Mouse (Mus musculus) frontal cortex, postnatal 14 days (tissue): ENCODE results near the gene Qrfp.

Source experiments
- DNase-seq, 2 experiments: peaks; one replicate each; pipeline ENCODE4 v3.0.0; 2022; ENCODE audit warnings: low spot score in 2 of 2

Gene Qrfp

DNA sequence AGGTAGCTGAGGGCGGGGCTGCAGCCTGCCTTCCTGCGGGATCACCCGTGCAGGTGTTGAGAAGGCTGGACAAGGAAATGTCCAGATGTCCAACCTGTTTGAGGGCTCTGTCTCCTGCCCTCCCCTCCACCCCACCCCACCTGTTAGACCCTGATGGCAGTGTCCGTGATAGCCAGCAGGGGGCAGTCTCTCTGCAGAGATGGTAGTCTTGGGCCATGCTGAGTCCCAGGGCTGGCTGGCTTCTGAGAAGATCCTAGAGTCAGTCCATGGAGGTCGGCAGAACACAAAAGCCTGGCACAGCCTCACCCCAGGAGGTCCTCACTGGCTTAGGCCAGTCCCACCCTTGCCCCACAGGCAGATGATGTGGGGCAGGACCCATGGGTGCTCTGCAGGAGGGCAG lies 5.0 kb upstream of the Qrfp start:
- DNase-seq, result peak in 1 of 2 experiments; percentile 48

DNA sequence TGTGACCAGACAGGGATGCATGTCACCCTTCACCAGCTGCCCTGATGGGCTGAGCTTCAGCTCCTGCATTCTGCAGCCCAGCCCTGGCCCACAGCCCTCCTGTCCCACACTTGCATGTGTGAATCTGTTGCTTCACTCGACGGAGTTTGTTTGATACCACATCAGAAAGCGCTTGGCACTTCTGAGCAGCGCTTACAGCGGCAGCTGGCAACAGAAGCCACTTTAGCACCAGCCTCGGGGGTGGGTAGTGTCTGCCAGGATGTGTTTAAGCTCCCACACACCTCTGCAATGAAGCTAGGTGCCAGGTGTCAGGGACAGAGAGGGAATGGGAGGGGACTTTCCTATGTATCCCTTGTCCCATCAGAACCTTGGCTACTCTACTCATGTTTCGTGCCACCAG lies 4.3 kb upstream of the Qrfp start:
- DNase-seq, result peak in 1 of 2 experiments; percentile 36

DNA sequence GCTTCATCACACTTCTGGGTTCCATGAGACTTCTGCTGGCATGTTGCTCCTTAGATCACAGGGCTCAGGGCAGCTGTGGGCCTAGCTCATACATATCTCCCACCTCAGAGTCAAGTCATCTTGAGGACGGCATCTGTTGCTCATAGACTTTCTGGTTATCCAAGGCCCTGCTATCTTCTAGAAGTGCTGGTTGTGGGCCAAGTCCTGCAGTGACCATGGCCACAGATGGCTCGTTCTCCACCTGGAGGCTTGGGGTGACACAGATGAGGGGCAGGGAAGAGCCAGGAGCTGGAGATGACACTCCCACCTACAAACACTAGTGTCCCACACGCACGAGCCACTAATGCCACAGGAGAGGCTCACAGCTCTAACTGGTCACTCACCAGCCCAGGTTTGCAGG lies 3.3 kb upstream of the Qrfp start:
- DNase-seq, result no peak

DNA sequence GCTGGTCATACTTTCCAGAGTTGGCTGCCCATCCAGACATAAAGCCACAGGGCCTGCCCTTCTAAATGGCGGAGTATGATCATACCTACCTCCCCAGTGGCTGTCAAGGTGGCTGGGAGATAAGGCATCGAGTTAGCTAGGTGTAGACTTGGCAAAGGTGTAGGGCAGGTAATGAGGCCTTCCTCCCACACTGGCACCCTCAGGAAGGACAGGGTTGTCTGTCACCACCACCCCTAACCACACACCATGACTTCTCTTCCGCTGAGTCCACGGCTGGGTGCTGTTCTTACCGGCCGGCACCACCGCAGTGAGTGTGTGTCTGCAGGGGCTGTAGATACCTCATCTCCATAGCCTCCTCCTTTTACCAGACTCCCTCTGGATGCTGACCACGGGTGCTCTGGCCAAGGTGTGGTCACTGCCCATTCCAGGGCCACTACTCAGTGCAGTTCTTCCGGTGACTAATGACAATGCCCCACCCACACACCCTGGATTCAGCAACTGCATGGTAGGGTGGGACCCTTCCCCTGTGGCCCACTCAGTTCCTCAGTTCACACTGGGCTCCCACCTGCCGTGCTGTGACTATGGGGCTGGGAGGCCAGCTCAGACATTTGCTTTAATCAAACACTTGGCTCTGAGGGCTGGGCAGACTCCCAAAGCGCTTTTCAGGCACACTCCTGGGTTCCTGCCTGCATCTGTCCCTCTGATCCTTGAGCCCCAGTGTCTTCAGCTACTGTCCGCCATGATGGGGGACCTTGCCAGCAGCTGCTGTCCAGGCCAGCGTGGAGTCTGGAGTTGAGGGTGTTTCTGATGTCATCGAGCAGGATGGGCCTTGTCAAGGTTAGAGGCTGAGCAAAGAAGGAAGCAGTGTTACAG lies 942 bp upstream of the Qrfp start:
- no peak for DNase-seq

DNA sequence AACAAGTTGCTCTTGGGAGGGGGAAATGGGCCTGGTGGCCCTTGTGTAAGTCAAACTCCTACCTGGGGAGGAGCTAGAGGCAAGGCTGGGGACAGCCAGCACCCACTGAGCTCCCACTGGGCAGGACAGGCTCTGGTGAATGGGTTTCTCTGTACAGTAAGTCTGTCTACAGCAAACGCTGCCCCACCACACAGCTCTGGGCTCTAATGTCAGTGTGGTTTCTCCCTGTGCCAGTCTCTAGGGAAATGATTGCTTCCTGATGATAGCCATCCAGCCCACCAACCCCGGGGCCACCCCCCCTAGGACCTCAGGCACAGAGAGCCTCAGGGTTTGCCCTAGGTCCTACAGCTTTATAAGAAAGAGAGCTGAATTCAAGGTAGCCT lies 1.0 kb downstream of the Qrfp start:
- no peak for DNase-seq

DNA sequence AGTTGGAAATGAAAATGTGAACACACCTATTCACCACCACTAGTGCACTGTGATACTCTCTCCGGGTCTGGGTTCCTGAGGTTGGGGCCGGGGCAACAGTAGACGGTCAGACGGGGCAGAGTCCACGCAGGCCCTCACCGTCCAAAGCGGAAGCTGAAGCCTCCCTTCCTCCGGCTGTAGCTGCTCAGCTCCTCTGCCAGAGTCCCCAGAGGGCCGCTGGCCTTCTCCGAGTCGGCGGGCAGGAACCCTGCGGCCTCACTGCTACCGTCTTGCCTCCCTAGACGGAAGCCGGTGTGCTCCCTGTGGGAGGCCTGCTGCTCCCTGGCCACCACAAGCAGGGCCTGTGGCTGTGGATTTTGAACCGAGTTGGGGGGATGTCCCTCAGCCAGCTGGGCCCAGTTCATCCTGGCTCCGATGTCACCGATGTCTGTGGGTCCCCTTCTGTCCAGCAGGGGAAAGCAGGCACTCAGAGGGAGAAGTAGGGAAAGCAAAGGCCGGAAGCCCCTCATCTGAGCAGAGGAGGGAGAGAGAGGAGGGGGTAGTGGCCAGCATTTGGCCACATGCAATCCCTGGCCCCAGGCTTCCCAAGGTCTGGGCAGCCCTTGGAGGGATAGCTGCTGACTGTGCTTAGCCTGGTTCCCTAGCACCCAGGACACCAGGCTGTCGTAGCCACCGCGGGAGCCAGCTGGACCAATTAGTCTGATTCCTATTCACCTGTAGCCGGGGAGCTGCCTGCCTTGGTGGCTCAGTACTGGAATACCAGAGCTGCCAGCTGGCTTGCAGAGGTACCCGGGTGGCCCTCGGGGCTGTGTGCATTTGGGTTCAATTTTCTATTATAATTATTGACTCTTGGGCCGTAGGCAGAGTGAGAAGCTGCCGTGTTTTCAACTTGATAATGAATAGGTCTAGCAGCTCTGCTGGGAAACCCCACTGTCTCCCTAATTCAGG lies 1.7 kb downstream of the Qrfp start:
- DNase-seq, result no peak

DNA sequence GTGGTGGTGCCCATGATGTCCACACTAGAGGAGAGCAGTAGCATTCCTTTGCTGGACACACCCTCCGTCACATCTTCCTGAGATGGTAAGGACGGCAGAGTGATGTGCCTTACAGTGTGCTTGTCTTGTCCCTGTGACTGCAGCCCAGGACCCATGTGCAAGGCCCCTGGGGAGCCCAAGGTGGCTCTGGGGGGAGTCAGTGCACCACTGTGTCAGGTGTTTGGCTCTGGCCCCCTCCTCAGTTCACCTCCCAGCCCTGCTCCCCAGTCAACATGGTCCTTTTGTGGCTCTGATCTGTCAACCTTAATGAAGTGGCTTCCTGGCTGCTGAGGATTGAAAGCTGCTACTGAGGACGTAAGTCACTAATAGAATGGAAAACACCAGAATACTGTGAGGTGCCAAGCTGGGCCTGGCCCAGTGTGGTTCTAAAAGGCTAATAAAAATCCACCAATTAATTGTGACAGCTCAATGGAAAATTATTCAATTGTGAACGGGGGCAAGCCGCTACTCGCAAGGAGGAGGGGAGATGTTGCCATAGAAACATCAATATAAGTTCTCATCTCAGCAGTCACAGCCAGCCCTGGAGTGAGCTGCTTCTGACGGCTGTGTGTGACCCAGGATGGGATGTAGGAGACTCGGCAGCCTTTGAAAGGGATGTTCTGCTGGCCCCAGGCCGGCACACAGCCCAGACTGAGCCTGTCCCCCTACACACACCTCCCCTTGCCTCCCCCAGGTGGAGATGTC lies 3.6 kb downstream of the Qrfp start:
- no peak for DNase-seq

DNA sequence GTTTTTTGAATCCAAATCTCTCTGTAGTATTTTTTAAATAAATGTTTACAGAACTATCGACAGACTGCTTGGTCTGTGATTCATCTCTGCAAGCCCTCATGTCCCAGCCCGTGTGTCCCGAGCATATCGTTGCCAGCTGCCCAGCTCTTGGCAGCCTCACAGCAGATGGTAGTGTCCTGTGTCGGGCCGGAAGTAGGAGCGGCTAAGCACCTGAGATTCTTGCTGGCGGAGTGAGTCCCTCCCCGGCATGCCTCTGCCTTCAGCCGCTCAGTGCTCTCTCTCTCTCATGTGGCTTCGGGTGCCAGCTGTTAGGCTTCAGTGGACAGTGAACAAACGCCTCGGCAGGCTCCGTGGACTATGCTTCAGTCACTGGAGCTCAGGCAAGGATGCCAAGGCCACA lies 6.9 kb downstream of the Qrfp start:
- no peak for DNase-seq

DNA sequence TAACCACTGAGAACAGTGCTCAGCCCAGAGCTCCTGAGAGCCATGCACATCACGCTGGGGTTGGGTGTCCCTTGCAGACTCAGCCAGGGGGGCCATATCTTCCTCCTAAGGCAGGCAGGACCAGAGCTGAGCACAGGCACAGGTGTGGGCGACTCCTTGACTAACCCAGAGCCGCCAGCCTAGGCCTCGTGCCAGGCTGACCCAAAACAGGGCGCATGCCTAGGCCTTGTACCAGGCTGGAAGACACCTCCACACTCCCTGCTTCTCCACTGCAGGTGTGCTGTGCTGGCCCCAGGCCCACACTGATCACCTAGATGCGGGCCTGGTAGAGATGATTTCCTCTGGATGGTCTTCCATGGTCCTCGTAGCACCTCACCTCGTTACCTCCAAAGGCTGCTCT lies 7.6 kb downstream of the Qrfp start:
- no peak for DNase-seq

DNA sequence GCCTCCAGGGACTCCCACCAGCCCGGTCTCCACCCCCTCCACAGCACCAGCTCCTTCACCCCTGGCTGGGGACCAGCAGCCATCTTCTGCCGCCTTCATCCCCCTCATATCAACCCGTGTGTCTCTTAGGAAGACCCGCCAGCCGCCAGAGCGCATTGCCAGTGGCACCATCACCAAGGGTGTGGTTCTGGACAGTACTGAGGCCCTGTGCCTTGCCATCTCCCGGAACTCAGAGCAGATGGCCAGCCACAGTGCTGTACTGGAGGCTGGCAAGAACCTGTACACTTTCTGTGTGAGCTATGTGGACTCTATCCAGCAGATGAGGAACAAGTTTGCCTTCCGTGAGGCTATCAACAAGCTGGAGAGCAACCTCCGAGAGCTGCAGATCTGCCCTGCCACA lies 9.0 kb downstream of the Qrfp start:
- no peak for DNase-seq

DNA sequence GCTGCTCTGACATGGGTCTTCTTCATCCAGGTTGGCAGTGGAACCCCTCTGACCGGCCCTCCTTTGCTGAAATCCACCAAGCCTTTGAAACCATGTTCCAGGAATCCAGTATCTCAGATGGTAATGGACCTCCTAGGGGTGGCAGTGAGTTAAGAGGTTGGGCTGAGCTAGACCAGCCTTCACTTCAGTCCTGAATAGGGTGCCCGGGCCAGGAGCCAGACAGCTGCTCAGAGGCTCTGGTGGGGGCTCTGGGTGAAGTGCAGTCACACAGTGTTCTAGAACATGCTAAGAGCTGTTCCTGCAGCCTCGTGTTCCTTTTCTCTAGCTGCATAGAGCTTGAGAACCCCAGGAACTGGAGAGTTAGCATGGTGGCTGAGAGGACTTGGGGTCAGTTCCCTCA lies 13.4 kb downstream of the Qrfp start:
- no peak for DNase-seq

DNA sequence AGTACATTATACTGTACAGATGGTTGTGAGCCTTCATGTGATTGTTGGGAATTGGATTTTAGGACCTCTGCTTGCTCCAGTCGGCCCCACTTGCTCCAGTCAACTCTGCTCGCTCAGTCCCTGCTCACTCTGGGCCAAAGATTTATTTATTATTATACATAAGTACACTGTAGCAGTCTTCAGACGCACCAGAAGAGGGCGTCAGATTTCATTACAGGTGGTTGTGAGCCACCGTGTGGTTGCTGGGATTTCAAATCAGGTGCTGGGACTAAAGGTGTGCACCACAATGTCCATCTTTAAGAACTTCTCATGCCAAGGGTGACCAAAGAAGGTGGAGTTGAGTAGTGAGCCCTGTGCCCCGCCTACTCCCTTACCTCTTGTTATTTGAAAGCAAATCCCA lies 17.8 kb downstream of the Qrfp start:
- no peak for DNase-seq

DNA sequence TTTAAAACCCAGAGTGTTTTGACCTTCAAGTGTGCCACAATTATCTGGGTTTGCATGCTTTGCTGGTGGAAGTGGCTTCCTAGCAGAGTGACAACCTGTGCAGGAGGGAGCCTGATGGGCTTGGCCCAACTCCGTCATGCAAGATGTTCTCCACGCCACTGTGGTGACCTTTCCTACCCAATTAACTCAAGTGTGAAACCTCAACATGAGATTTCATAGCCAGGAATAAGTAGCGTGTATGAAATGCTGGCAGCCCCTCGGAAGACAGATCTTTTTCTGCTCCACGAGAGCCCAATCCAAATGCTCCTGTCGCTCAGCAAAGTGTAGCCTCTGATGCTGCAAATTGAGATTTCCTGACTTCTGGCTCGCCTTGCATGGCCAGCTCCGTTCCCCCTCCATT lies 19.1 kb downstream of the Qrfp start:
- DNase-seq, result no peak

DNA sequence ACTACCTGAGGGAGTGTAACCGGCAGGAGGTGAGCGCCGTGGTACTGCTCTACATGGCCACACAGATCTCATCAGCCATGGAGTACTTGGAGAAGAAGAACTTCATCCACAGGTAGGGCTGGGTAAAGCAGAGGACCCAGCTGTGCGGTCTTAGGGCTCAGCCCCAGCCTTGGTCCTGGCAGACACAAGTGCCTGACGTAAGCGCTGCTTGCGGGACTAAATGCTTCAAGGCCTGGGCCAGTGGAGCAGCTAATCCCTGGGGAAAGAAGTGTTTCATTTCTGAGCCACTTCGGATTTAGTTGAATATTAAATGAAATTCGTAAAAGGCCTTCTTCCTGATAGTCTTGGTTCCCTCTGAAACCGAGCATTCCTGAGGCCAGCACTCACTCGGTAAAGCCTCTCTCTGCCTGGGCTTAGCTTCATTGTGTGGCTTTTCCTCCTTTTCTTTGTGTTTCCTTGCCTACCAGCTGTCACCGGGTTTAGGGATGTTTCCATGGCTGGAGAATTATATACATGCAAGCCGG lies 19.6 kb downstream of the Qrfp start:
- DNase-seq, result no peak

DNA sequence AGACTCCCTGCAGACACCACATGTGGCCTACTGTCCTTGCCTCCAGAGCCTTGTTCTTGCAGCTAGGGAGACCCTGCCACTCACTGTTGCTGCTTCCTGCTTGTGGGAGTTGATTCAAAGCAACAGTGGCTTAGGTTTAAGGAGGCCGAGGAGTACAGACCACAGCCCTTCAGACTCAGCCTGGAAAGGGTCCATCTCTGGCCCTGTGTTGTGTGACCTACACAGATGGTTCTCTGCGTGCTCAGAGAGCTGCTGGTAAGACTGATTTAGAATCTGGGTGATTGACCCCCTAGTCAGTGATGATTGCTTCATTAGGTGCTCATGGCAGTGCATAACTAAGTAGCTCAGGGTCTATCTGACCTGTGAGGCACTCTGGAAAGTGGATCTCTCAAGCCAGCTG lies 21.2 kb downstream of the Qrfp start:
- no peak for DNase-seq

DNA sequence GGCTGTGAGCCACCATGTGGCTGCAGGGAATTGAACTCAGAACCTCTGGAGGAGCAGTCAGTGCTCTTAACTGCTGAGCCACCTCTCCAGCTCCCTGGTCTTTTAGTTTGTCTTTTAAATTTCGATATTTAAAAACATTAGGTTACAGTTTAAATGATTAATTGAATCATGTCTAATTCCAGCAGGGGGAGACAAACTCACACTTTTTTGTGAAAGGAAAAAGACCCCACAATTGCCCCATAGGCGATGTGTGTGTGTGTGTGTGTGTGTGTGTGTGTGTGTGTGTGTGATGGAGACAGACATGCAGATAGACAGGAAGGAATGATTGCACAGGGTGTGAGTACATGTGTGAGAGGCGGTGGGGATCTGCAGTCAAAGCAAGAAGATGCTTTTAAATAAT lies 22.2 kb downstream of the Qrfp start:
- no peak for DNase-seq

DNA sequence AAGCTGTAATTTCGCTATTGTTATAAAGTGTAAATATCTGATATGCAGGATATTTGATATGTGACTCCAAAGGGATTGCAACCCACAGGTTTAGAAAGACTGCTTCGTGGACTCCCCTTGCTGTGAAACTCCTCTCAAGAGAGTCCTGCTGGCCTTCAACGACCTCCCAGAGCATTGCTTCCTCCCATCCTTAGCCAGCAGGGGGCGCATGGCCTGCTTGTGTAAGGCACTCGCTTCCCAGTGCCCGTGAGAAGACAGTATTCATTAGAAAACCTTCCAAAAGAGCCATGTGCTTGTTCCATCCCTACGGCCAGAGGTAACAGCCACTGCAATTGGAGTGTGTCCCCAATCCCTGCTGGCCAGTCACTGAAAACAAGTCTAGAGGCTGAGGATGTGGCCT lies 23.4 kb downstream of the Qrfp start:
- DNase-seq, result peak; percentile 50 to 78

DNA sequence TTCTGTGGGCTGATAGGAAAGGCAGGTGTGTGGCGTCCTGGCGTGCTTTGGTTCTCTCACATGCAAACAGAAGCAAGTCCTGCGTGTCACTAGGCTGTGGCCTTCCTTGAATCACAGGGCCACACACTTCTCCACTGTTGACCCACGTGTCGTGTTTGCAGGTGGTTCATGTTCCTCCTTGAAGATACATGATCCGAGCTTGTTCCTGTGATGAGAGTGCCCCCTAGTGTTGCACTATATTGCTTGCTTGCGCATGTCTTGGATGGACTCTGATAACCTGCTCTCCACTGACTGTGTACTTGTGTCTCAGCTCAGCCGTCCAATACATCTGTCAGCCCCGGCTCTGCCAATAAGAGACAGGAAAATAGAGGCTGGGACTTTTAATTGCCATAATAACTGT lies 25.3 kb downstream of the Qrfp start:
- peak; percentile 70 to 73 for DNase-seq

DNA sequence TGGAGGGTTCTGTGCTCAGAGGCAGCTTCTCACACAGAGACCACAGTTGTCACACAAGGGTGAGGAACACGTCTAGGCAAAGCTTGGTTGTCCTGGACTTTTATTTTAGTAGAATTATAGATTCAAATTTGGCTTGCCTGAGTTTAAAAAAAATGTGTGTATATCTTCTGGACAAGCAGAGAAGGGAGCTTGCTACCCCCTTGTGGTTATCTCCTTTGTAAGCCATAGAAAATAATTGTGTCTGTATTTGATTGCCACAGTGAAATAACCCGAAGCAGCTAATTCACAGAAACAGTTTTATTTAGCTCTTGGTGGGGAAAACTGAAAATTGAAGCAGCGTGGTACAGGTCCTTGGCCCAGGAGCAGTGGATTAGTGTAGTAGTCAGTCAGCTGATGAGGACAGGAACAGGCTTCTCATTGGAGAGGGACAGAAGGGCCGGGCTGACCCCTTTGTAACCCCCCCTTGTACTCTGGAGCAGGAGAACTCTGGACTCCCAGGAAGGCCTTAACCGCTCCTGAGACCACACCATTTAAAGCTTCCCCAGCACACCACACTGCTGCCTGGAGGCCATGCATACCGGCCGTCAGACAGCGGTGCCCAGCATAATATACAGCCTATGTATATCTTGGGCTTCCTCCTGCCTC lies 27.3 kb downstream of the Qrfp start:
- no peak for DNase-seq

DNA sequence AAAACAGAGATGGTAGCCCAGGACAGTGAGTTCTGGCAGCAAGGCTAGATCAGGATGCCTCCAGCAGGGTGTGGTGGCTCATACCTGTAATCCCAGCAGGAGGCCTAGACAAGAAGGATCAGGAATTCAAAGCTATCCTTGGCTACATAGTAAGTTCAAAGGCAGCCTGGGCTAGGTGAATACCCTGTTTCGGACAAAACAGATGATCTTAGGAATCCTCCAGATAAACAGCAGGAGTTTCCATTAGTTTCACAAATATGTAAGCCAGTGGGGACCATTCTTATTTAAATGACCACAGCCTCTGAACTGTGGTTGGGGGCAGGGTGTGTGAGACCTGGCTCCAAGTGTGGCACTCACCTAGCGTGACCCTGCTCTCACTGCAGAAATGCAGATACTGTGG lies 31.1 kb downstream of the Qrfp start:
- DNase-seq, result no peak

DNA sequence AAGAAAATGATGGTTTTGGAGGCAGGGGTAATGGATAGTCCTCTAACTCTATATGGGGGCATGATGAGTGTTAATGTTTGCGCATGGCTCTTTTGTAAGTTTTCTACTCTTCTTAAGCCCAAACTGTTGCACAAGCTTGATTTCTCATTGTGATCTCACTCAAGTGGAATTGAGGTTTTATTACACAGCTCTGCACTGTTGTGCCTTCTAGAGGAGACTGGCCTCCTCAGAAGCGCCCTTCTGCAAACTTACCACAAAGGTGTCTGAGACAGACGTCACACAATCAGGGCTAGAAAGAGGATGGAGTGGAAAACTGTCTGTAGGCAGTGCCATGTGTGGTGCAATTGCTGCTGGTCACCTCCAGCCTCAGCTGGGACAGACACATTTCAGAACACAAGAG lies 33.9 kb downstream of the Qrfp start:
- DNase-seq, result no peak
